Mouse (Mus musculus) effector memory CD4-positive, alpha-beta T cell, adult 7 months (primary cell): ENCODE results near the gene Lamp3. TPM values are rescaled to one million over a fixed set of nuclear protein-coding genes. Genes with fewer than 3 reads are reported as not detected.

Experiments used
- polyA plus RNA-seq: library from polyadenylated mRNA; unstranded; fragments of 100-300 nt; shearing (Covaris generic); gene quantifications from one replicate; pipeline ENCODE4 v1.2.1, GENCODE M21; 2017

Gene Lamp3
- not detected for polyA plus RNA-seq

GRCm38 (mm10) chr16:19706216-19706615 is at the start of gene Lamp3:
Lamp3 (minus strand) TSS chr16:19706375.

GRCm38 (mm10) chr16:19629816-19630215 is 76.4 kb downstream of the Lamp3 start, which contains the start of gene Olfr171:
Olfr171 (minus strand) TSS chr16:19629916.

GRCm38 (mm10) chr16:19611782-19612181 is 94.4 kb downstream of the Lamp3 start, which contains the start of gene Olfr170:
Olfr170 (minus strand) TSS chr16:19611882.

Other genes starting within 250 kb of the Lamp3 start
- gene Olfr166, start 222.7 kb downstream of the Lamp3 start, polyA plus RNA-seq: not detected
- 0.18 TPM for gene Olfr167, start 184.1 kb downstream of the Lamp3 start, polyA plus RNA-seq
- not detected for gene Olfr168, start 170.8 kb downstream of the Lamp3 start, polyA plus RNA-seq
- gene Olfr169, start 134.6 kb downstream of the Lamp3 start, polyA plus RNA-seq: not detected
- gene Olfr170, start 94.5 kb downstream of the Lamp3 start, polyA plus RNA-seq: not detected
- gene Olfr171, start 76.5 kb downstream of the Lamp3 start, polyA plus RNA-seq: not detected
- gene B3gnt5, start 53.8 kb upstream of the Lamp3 start, polyA plus RNA-seq: 16.6 TPM